Mouse (Mus musculus) small intestine, adult 2 months (tissue): ENCODE data around the gene Myh9.

Experiments used
- CTCF ChIP-seq: fragments of 200-500 bp; IDR thresholded peaks from 2 replicates; pipeline ENCODE4 v1.5.1; 2012; ENCODE audit warnings: low read depth, mild to moderate bottlenecking, control low read depth, inconsistent platforms, low read length, moderate library complexity, mixed read lengths; ENCODE audit not compliant: insufficient replicate concordance, insufficient read length; ENCODE audit errors: extremely low read depth
- POLR2A ChIP-seq: fragments of 200-500 bp; IDR thresholded peaks from 2 replicates; pipeline ENCODE4 v1.6.1; 2012; ENCODE audit warnings: low read depth, mild to moderate bottlenecking, control low read depth, inconsistent platforms, low read length, moderate library complexity

GRCm38 (mm10) chr15:77875953-77876352 is 34.0 kb upstream of the Myh9 start:
- TF ChIP-seq CTCF (no peak), POLR2A (no peak)
